Mouse (Mus musculus): ENCODE results near the gene Rftn1. TPM values are rescaled to one million over a fixed set of nuclear protein-coding genes. Genes with fewer than 3 reads are reported as not detected.

The Rftn1 gene
- total RNA-seq, 1 experiment, result 5.0 TPM

DNA sequence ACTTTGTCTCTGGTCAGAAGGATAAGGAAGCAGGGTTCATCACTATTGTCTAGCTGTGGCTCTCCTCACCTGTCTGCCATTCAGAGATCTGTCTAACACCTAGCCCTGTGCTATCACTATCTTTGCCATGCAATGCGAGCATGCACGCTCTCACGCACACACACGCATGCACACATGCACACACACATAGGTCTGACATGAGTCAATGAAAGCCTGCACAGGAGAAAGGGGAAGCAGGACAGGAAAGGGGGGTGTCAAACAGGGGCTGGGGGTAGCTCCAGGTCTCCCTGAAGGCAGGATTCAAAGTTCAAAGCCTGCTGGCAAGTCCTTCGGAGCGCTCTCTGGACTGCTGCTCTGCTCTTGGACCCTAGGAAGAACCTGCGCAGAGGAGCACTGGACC is 4.9 kb upstream of the Rftn1 start:
- H3K4me1 ChIP-seq (ENCODE audit: control insufficient read depth in 2 of 2, insufficient read depth in 2 of 2, low read length in 2 of 2, poor library complexity in 1 of 2), result no peaks in the 10 kb centered on the region
- in situ Hi-C loops (cut with MboI; ENCODE audit: low sequenced_read_pairs in 2 of 2, unreplicated experiment in 2 of 2), result no loop called here
- TF ChIP-seq ZNF384 (IDR thresholded peaks at IDR 0.05; ENCODE audit: low read depth, low read length) (no peak), ZC3H11A (IDR thresholded peaks at IDR 0.05; ENCODE audit: borderline replicate concordance, low read depth, low read length) (no peak)
- no peak overlapping the region for H3K27ac ChIP-seq (ENCODE audit: insufficient read depth, low read depth, low read length, poor library complexity, severe bottlenecking)
- DNase-seq (ENCODE audit: low read depth, low spot score), result no peak
- H3K9me3 ChIP-seq (ENCODE audit: control insufficient read depth, insufficient read depth, low read depth, low read length), result no peaks in the 10 kb centered on the region
- H3K9ac ChIP-seq (ENCODE audit: insufficient read depth, low read depth, low read length, poor library complexity, severe bottlenecking), result no peak overlapping the region
- H3K4me3 ChIP-seq (ENCODE audit: insufficient read depth in 1 of 2, low read depth in 1 of 2, low read length in 2 of 2, poor library complexity in 1 of 2, severe bottlenecking in 1 of 2), result no peak overlapping the region
- H3K36me3 ChIP-seq (ENCODE audit: control insufficient read depth, insufficient read depth, low read length, poor library complexity, severe bottlenecking), result no peaks in the 10 kb centered on the region

DNA sequence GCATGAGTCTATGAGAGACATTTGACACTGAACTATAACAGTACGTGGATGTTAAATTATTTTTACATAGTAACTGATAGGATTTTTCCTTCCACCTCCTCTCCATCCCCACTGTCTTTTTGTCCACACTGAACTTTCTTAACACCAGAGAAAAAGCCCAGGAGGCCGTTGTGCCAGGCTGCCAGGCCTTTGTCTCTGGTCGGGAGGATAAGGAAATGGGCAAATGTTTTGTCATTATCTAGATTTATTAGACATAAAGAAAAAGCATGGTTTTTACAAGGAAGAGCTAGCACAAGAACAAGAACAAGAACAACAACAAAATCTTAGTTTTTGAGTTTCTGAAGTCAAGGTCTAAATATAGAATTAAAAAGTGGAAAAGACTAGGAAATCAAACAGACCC is 4.1 kb upstream of the Rftn1 start:
- Histone ChIP-seq H3K4me3 (ENCODE audit: insufficient read depth in 1 of 2, low read depth in 1 of 2, low read length in 2 of 2, poor library complexity in 1 of 2, severe bottlenecking in 1 of 2) (no peak overlapping the region), H3K9ac (ENCODE audit: insufficient read depth, low read depth, low read length, poor library complexity, severe bottlenecking) (no peak overlapping the region), H3K36me3 (ENCODE audit: control insufficient read depth, insufficient read depth, low read length, poor library complexity, severe bottlenecking) (no peaks in the 10 kb centered on the region), H3K9me3 (ENCODE audit: control insufficient read depth, insufficient read depth, low read depth, low read length) (no peaks in the 10 kb centered on the region), H3K27ac (ENCODE audit: insufficient read depth, low read depth, low read length, poor library complexity, severe bottlenecking) (no peak overlapping the region), H3K4me1 (ENCODE audit: control insufficient read depth in 2 of 2, insufficient read depth in 2 of 2, low read length in 2 of 2, poor library complexity in 1 of 2) (no peaks in the 10 kb centered on the region)
- in situ Hi-C loops (cut with MboI; ENCODE audit: low sequenced_read_pairs in 2 of 2, unreplicated experiment in 2 of 2), result no loop called here
- TF ChIP-seq ZNF384 (IDR thresholded peaks at IDR 0.05; ENCODE audit: low read depth, low read length), result no peak
- DNase-seq (ENCODE audit: low read depth, low spot score), result no peak

DNA sequence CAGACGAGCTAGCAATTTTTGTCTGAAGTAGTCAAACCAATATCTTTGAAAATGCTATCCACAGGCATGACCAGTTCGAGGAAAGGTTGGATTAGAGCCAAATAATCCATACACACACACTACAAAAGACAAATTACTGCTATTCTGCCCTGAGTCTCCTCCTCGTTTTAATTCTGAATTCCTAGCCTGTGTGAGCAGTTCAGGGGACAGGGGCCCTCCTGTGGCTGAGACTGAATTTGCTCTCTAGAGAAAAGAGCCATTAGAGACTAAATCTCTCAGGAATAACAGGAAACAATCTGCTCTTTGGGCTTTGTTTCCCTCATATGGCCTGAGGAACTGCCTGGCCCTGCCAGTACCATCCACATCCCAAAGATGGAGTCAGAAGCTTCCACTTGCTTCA is 3.2 kb upstream of the Rftn1 start:
- H3K27ac ChIP-seq (ENCODE audit: insufficient read depth, low read depth, low read length, poor library complexity, severe bottlenecking), result no peak overlapping the region
- no peaks in the 10 kb centered on the region for H3K9me3 ChIP-seq (ENCODE audit: control insufficient read depth, insufficient read depth, low read depth, low read length)
- in situ Hi-C loops (cut with MboI; ENCODE audit: low sequenced_read_pairs in 2 of 2, unreplicated experiment in 2 of 2), result no loop called here
- no peak for TF ChIP-seq MAFK (IDR thresholded peaks at IDR 0.05; ENCODE audit: insufficient read depth, low read depth, low read length)
- no peak for TF ChIP-seq HCFC1 (IDR thresholded peaks at IDR 0.05; ENCODE audit: borderline replicate concordance, insufficient read depth, low read length)
- no peak for TF ChIP-seq ZC3H11A (IDR thresholded peaks at IDR 0.05; ENCODE audit: borderline replicate concordance, low read depth, low read length)
- no peak for TF ChIP-seq CHD2 (IDR thresholded peaks at IDR 0.05; ENCODE audit: low read depth, low read length)
- no peak for TF ChIP-seq ZNF384 (IDR thresholded peaks at IDR 0.05; ENCODE audit: low read depth, low read length)
- no peaks in the 10 kb centered on the region for H3K4me1 ChIP-seq (ENCODE audit: control insufficient read depth in 2 of 2, insufficient read depth in 2 of 2, low read length in 2 of 2, poor library complexity in 1 of 2)
- H3K9ac ChIP-seq (ENCODE audit: insufficient read depth, low read depth, low read length, poor library complexity, severe bottlenecking), result no peak overlapping the region
- DNase-seq (ENCODE audit: low read depth, low spot score), result no peak
- no peak overlapping the region for H3K4me3 ChIP-seq (ENCODE audit: insufficient read depth in 1 of 2, low read depth in 1 of 2, low read length in 2 of 2, poor library complexity in 1 of 2, severe bottlenecking in 1 of 2)
- no peaks in the 10 kb centered on the region for H3K36me3 ChIP-seq (ENCODE audit: control insufficient read depth, insufficient read depth, low read length, poor library complexity, severe bottlenecking)

DNA sequence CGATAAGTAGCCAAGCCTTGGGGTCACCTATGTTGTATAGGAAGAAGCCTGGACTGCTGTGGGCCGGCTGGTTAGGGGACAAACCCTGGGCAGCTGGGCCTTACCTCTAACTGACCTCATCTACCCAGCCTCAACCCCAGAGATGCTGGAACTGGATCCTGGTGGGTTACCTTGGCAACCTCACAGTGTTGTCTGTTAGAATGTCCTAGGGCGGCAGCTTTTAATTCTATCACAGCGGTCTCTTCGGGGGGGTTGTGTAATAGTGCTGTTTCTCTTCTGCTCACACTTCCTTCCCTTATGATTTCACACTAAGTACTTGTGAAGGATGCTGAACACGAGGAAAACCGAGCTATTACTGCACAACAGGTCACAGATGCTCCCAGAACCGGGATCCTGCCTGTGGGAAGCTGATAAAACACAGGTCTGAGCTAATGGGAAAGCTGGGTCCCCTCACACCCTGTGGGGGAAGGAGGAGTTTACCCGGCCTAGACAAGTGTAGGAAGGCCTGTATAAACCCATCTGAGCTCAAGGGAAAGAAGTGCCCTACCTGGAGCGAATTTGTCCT is 2.0 kb upstream of the Rftn1 start:
- H3K27ac ChIP-seq (ENCODE audit: insufficient read depth, low read depth, low read length, poor library complexity, severe bottlenecking), result no peak overlapping the region
- no peak overlapping the region for H3K4me3 ChIP-seq (ENCODE audit: insufficient read depth in 1 of 2, low read depth in 1 of 2, low read length in 2 of 2, poor library complexity in 1 of 2, severe bottlenecking in 1 of 2)
- H3K9ac ChIP-seq (ENCODE audit: insufficient read depth, low read depth, low read length, poor library complexity, severe bottlenecking), result no peak overlapping the region
- no peaks in the 10 kb centered on the region for H3K36me3 ChIP-seq (ENCODE audit: control insufficient read depth, insufficient read depth, low read length, poor library complexity, severe bottlenecking)
- in situ Hi-C loops (cut with MboI; ENCODE audit: low sequenced_read_pairs in 2 of 2, unreplicated experiment in 2 of 2), result no loop called here
- no peaks in the 10 kb centered on the region for H3K9me3 ChIP-seq (ENCODE audit: control insufficient read depth, insufficient read depth, low read depth, low read length)
- TF ChIP-seq CHD2 (IDR thresholded peaks at IDR 0.05; ENCODE audit: low read depth, low read length) (no peak), ZNF384 (IDR thresholded peaks at IDR 0.05; ENCODE audit: low read depth, low read length) (no peak), ZC3H11A (IDR thresholded peaks at IDR 0.05; ENCODE audit: borderline replicate concordance, low read depth, low read length) (no peak), MAFK (IDR thresholded peaks at IDR 0.05; ENCODE audit: insufficient read depth, low read depth, low read length) (no peak), HCFC1 (IDR thresholded peaks at IDR 0.05; ENCODE audit: borderline replicate concordance, insufficient read depth, low read length) (no peak)
- no peak for DNase-seq (ENCODE audit: low read depth, low spot score)
- no peaks in the 10 kb centered on the region for H3K4me1 ChIP-seq (ENCODE audit: control insufficient read depth in 2 of 2, insufficient read depth in 2 of 2, low read length in 2 of 2, poor library complexity in 1 of 2)

DNA sequence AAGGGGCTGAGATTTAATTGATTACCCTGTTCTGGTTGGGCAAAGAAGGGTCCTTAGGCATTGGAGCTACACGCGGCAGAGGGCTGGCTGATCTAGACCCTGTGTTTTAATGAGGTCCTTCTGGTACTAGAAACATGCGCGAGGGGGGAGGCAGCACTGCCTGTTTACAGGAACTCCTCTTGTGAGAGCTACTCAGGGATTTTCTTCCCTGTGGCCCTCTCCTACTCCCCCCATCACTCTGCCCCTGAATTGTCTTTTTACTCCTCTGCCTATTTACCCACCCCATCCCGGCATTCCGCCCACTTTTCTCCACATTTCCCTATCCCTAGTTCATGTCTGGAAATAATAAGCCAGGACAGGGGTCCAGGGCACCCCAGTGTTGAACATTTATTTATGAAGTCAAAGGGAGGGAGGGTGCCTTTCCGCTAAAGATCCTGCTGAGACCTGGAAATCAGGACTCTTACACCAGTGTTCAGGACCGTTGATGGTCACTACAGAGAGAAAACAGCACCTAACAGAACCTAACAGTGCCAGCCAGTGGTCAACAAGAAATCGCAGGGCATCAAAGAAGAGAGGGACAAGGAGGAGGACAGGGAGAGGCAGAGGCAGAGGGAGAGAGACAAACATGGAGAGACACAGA is 964 bp upstream of the Rftn1 start:
- no peaks in the 10 kb centered on the region for H3K9me3 ChIP-seq (ENCODE audit: control insufficient read depth, insufficient read depth, low read depth, low read length)
- in situ Hi-C loops (cut with MboI; ENCODE audit: low sequenced_read_pairs in 2 of 2, unreplicated experiment in 2 of 2), result no loop called here
- no peak for DNase-seq (ENCODE audit: low read depth, low spot score)
- H3K4me3 ChIP-seq (ENCODE audit: insufficient read depth in 1 of 2, low read depth in 1 of 2, low read length in 2 of 2, poor library complexity in 1 of 2, severe bottlenecking in 1 of 2), result no peak overlapping the region
- TF ChIP-seq ZC3H11A (IDR thresholded peaks at IDR 0.05; ENCODE audit: borderline replicate concordance, low read depth, low read length) (no peak), ZNF384 (IDR thresholded peaks at IDR 0.05; ENCODE audit: low read depth, low read length) (no peak), CHD2 (IDR thresholded peaks at IDR 0.05; ENCODE audit: low read depth, low read length) (no peak), HCFC1 (IDR thresholded peaks at IDR 0.05; ENCODE audit: borderline replicate concordance, insufficient read depth, low read length) (no peak), MAFK (IDR thresholded peaks at IDR 0.05; ENCODE audit: insufficient read depth, low read depth, low read length) (no peak)
- no peak overlapping the region for H3K9ac ChIP-seq (ENCODE audit: insufficient read depth, low read depth, low read length, poor library complexity, severe bottlenecking)
- H3K27ac ChIP-seq (ENCODE audit: insufficient read depth, low read depth, low read length, poor library complexity, severe bottlenecking), result no peak overlapping the region
- H3K4me1 ChIP-seq (ENCODE audit: control insufficient read depth in 2 of 2, insufficient read depth in 2 of 2, low read length in 2 of 2, poor library complexity in 1 of 2), result no peaks in the 10 kb centered on the region
- H3K36me3 ChIP-seq (ENCODE audit: control insufficient read depth, insufficient read depth, low read length, poor library complexity, severe bottlenecking), result no peaks in the 10 kb centered on the region
